Mouse (Mus musculus) telencephalon, adult 2 months (tissue): ENCODE data around the gene Lrrtm4.
A peak's percentile ranks its signal among the peaks of the same experiment; 100 is the strongest.

Experiments
- DNase-seq: peaks from one replicate; pipeline ENCODE4 v3.0.0-alpha.2; 2011; ENCODE audit warnings: low read depth, low spot score

Gene Lrrtm4

GRCm38 (mm10) chr6:80018765-80019164 lies at the start of gene Lrrtm4:
Gene Lrrtm4, plus strand, starts transcription at chr6:80018877.
- peak; percentile 85 for DNase-seq

- no peak for DNase-seq
These were observed 648 bp downstream of the Lrrtm4 start for GRCm38 (mm10) chr6:80019189-80019860.

- no peak for DNase-seq
These were observed 1.2 kb downstream of the Lrrtm4 start for GRCm38 (mm10) chr6:80019861-80020230.

- DNase-seq, result no peak
These were observed 38.2 kb downstream of the Lrrtm4 start for GRCm38 (mm10) chr6:80056849-80057248.

- peak; percentile 56 for DNase-seq
These were observed 59.3 kb downstream of the Lrrtm4 start for GRCm38 (mm10) chr6:80078001-80078400.

- peak; percentile 9 for DNase-seq
These were observed 60.6 kb downstream of the Lrrtm4 start for GRCm38 (mm10) chr6:80079290-80079689.

- DNase-seq, result no peak
These were observed 76.2 kb downstream of the Lrrtm4 start for GRCm38 (mm10) chr6:80094909-80095308.

GRCm38 (mm10) chr6:80105343-80105742 lies 86.7 kb downstream of the Lrrtm4 start:
- no peak for DNase-seq

- DNase-seq, result no peak
These were observed 87.2 kb downstream of the Lrrtm4 start for GRCm38 (mm10) chr6:80105843-80106242.

- peak; percentile 45 for DNase-seq
These were observed 107.7 kb downstream of the Lrrtm4 start for GRCm38 (mm10) chr6:80126419-80126818.

- no peak for DNase-seq
These were observed 143.9 kb downstream of the Lrrtm4 start for GRCm38 (mm10) chr6:80162585-80162984.

GRCm38 (mm10) chr6:80181916-80182315 lies 163.2 kb downstream of the Lrrtm4 start:
- no peak for DNase-seq

- no peak for DNase-seq
These were observed 163.7 kb downstream of the Lrrtm4 start for GRCm38 (mm10) chr6:80182353-80182752.

- DNase-seq, result no peak
These were observed 166.9 kb downstream of the Lrrtm4 start for GRCm38 (mm10) chr6:80185489-80186113.

GRCm38 (mm10) chr6:80186791-80187190 lies 168.1 kb downstream of the Lrrtm4 start:
- DNase-seq, result no peak

- DNase-seq, result no peak
These were observed 190.8 kb downstream of the Lrrtm4 start for GRCm38 (mm10) chr6:80209476-80209875.

- DNase-seq, result no peak
These were observed 191.6 kb downstream of the Lrrtm4 start for GRCm38 (mm10) chr6:80210281-80210680.

GRCm38 (mm10) chr6:80261595-80261994 lies 242.9 kb downstream of the Lrrtm4 start:
- no peak for DNase-seq

- DNase-seq, result no peak
These were observed 245.3 kb downstream of the Lrrtm4 start for GRCm38 (mm10) chr6:80263972-80264371.

- no peak for DNase-seq
These were observed 245.9 kb downstream of the Lrrtm4 start for GRCm38 (mm10) chr6:80264584-80264983.

- DNase-seq, result no peak
These were observed 247.1 kb downstream of the Lrrtm4 start for GRCm38 (mm10) chr6:80265746-80266145.

GRCm38 (mm10) chr6:80286968-80287367 lies 268.3 kb downstream of the Lrrtm4 start:
- no peak for DNase-seq

GRCm38 (mm10) chr6:80301871-80302270 lies 283.2 kb downstream of the Lrrtm4 start:
- no peak for DNase-seq
